ENCODE assay signal across 24 mouse cellular contexts in genomic region chr13:58150442-58150841, GRCm38 (mm10).
"Had no signal": no experiment of that assay in that cellular context is flagged by ENCODE, and none has a peak within 500 bp of the region (broad histone marks: within the 10 kb centered on the region; RNA-seq: fewer than 3 reads in every experiment).

No protein-coding gene starts in this region.

- H3K27me3 ChIP-seq: heart, embryonic 13.5 days; heart, embryonic 15.5 days; hindbrain, embryonic 12.5 days; intestine, embryonic 15.5 days; limb, embryonic 12.5 days had no signal

- H3K27ac ChIP-seq: gastrocnemius, adult 2 months; heart, embryonic 13.5 days; heart, embryonic 15.5 days; hindbrain, embryonic 10.5 days; hindbrain, embryonic 12.5 days; hindbrain, embryonic 14.5 days; intestine, embryonic 15.5 days; layer of hippocampus, adult 2 months; left cerebral cortex, adult 2 months; limb, embryonic 10.5 days; limb, embryonic 12.5 days had no signal

- ATAC-seq: hindbrain, embryonic 16.5 days; inflammation-experienced regulatory T-cells, adult 6 months; intestine, embryonic 15.5 days; intestine, postnatal 0 days had no signal

- H3K4me3 ChIP-seq: gastrocnemius, adult 2 months; heart, embryonic 13.5 days; heart, embryonic 15.5 days; hindbrain, embryonic 10.5 days; hindbrain, embryonic 12.5 days; intestine, embryonic 15.5 days; layer of hippocampus, adult 2 months; left cerebral cortex, adult 2 months; limb, embryonic 10.5 days; limb, embryonic 12.5 days had no signal

- H3K4me1 ChIP-seq: limb, embryonic 12.5 days had no signal

- H3K9me3 ChIP-seq: heart, embryonic 15.5 days; hindbrain, embryonic 12.5 days; intestine, embryonic 15.5 days; limb, embryonic 10.5 days had no signal

- H3K36me3 ChIP-seq: heart, embryonic 13.5 days; heart, embryonic 15.5 days; hindbrain, embryonic 10.5 days; hindbrain, embryonic 12.5 days; intestine, embryonic 15.5 days; limb, embryonic 10.5 days; limb, embryonic 12.5 days had no signal

- DNase-seq: gastrocnemius, adult 2 months; gastrocnemius, postnatal 10 days; gastrocnemius, postnatal 25 days; heart, adult 18-20 months; heart, postnatal 4 days; kidney, adult 18-20 months; kidney, adult 8-10 months; kidney, postnatal 10 days; kidney, postnatal 25 days; kidney, postnatal 4 days; liver had no signal
